Mouse (Mus musculus) central nervous system, embryonic 11.5 days (tissue): ENCODE results near the gene Bloc1s6. TPM values are rescaled to one million over a fixed set of nuclear protein-coding genes. Genes with fewer than 3 reads are reported as not detected.

Source experiments
- polyA plus RNA-seq: library from polyadenylated mRNA; depleted of rRNA; stranded (reverse); fragments of >200 nt; gene quantifications from 2 replicates; pipeline ENCODE4 v1.2.3, GENCODE M21; 2012; rRNA removed

The Bloc1s6 gene
- polyA plus RNA-seq: 33.2 and 50.7 TPM in 2 replicates

DNA sequence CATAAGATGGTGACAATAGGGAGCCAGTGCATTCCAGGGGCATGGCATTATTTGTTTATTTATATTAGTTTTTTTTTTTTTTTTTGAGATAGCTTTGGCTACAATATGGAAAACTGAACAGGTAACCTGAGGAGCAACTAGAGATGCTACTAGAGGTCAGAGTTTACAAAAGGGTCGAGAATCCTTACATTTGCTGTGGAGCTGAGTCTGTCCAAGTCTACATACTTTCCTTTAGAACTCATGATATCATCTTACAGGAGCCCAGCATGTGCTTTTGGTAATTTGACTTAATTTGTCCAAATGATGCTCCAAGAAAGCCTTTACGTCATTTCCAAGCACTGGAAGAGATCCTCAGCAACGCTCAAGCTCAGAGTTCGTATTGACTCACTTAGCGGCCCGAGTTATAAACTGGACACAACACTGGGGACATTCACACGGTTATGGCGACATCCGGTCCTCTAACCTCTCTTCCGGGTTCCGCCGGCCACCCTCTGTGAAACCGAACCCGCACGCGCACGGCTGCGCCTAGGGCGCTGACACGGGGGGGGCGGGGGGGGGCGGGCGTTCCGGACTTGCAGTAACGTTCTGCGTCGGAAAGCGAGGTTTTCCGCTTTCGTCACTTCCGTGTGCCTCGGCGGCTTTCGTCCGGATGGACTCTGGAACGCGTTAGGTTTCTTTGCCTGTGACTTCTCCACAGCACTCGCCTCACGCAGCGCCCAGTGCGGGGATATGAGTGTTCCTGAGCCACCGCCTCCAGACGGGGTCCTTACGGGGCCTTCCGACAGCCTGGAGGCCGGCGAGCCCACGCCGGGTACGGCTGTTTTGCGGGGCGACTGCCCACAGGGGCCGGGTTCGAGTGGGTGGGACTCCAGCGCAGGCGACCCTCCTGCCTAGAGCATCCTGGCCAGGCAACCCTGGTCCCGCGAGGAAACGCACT, at the start of gene Bloc1s6:
Bloc1s6 (plus strand) TSS at position 610 of the 937 bp plus-strand sequence.

GRCm38 (mm10) chr2:122702181-122703036, 35.9 kb upstream of the Bloc1s6 start, which contains the start of gene Slc30a4:
Gene Slc30a4 (minus strand): TSS chr2:122702663.

DNA sequence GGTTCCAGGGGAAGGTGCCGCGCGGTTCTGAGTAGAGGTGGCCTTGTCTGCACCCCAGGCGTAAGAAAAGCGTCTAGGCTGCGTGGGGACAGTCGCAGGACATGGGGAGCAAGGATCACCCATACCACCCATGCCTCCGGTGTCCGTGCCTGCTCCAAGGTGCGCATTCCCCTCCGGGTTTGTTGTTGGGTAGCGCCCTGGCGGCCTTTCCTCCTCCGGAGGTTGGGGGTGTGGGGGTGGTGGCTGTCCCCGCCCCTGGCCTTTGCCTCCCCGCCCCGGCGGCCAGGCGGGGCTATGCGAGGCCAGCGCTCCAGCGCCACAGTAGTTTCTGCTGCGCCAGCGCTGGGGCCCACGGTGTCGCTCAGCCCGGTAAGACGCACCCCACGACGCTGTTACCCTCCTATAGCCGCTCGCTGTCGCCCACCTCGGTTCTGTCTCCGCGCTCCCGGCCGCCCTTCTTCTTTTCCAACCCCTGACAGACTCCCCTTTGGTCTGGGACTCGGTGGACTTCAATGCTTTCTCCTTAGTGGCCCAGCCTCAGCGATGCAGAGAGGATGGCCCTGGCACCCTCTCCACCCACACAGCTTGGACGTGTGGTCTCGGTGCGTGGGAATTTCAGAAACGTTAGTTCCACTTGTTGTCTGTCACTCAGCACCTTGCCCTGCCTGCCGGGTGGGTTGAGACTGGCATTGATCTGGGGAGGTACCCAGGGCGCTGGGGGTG, 26.9 kb downstream of the Bloc1s6 start, which contains the start of gene Sqor:
Sqor (plus strand) TSS at position 167 of the 723 bp plus-strand sequence.

Other genes with a start within 250 kb of the Bloc1s6 start
- gene Gatm, start 127.2 kb upstream of the Bloc1s6 start, polyA plus RNA-seq: 8.5 and 13.8 TPM in 2 replicates
- gene AA467197, start 101.5 kb upstream of the Bloc1s6 start, polyA plus RNA-seq: 0.35 and 0.41 TPM in 2 replicates
- gene Slc30a4, start 35.8 kb upstream of the Bloc1s6 start, polyA plus RNA-seq: 5.8 and 10.9 TPM in 2 replicates
- gene Sqor, start 26.7 kb downstream of the Bloc1s6 start, polyA plus RNA-seq: 1.9 and 2.0 TPM in 2 replicates